Mouse (Mus musculus): ENCODE results near the gene Gphn. TPM values are rescaled to one million over a fixed set of nuclear protein-coding genes. Genes with fewer than 3 reads are reported as not detected.

Gene Gphn
- polyA plus RNA-seq, 1 experiment: 27.0 TPM

- Histone ChIP-seq H3K4me1 (ENCODE audit: control insufficient read depth, insufficient read depth, insufficient read length, low read length) (no peaks in the 10 kb centered on the region), H3K27ac (replicated peaks; ENCODE audit: low read depth, low read length) (no peak overlapping the region), H3K4me3 (ENCODE audit: insufficient read depth, low read depth, low read length) (no peak overlapping the region)
These were observed 405.6 kb downstream of the Gphn start for GRCm38 (mm10) chr12:78631816-78632215.

- Histone ChIP-seq H3K4me1 (ENCODE audit: control insufficient read depth, insufficient read depth, insufficient read length, low read length) (no peaks in the 10 kb centered on the region), H3K27ac (replicated peaks; ENCODE audit: low read depth, low read length) (no peak overlapping the region), H3K4me3 (ENCODE audit: insufficient read depth, low read depth, low read length) (no peak overlapping the region)
These were observed 413.3 kb downstream of the Gphn start for GRCm38 (mm10) chr12:78639466-78639865.

GRCm38 (mm10) chr12:78640086-78640485 lies 413.9 kb downstream of the Gphn start:
- Histone ChIP-seq H3K4me1 (ENCODE audit: control insufficient read depth, insufficient read depth, insufficient read length, low read length) (no peaks in the 10 kb centered on the region), H3K27ac (replicated peaks; ENCODE audit: low read depth, low read length) (no peak overlapping the region), H3K4me3 (ENCODE audit: insufficient read depth, low read depth, low read length) (no peak overlapping the region)

GRCm38 (mm10) chr12:78641220-78641619 lies 415.0 kb downstream of the Gphn start:
- H3K4me1 ChIP-seq (ENCODE audit: control insufficient read depth, insufficient read depth, insufficient read length, low read length): no peaks in the 10 kb centered on the region
- no peak overlapping the region for H3K4me3 ChIP-seq (ENCODE audit: insufficient read depth, low read depth, low read length)
- H3K27ac ChIP-seq (replicated peaks; ENCODE audit: low read depth, low read length): no peak overlapping the region

- Histone ChIP-seq H3K4me1 (ENCODE audit: control insufficient read depth, insufficient read depth, insufficient read length, low read length) (no peaks in the 10 kb centered on the region), H3K27ac (replicated peaks; ENCODE audit: low read depth, low read length) (no peak overlapping the region), H3K4me3 (ENCODE audit: insufficient read depth, low read depth, low read length) (no peak overlapping the region)
These were observed 417.5 kb downstream of the Gphn start for GRCm38 (mm10) chr12:78643691-78644090.

GRCm38 (mm10) chr12:78645282-78645681 lies 419.1 kb downstream of the Gphn start:
- H3K4me3 ChIP-seq (ENCODE audit: insufficient read depth, low read depth, low read length): no peak overlapping the region
- H3K4me1 ChIP-seq (ENCODE audit: control insufficient read depth, insufficient read depth, insufficient read length, low read length): no peaks in the 10 kb centered on the region
- no peak overlapping the region for H3K27ac ChIP-seq (replicated peaks; ENCODE audit: low read depth, low read length)

- H3K27ac ChIP-seq (replicated peaks; ENCODE audit: low read depth, low read length): no peak overlapping the region
- H3K4me1 ChIP-seq (ENCODE audit: control insufficient read depth, insufficient read depth, insufficient read length, low read length): no peaks in the 10 kb centered on the region
- no peak overlapping the region for H3K4me3 ChIP-seq (ENCODE audit: insufficient read depth, low read depth, low read length)
These were observed 433.6 kb downstream of the Gphn start for GRCm38 (mm10) chr12:78659718-78660304.

- Histone ChIP-seq H3K4me3 (ENCODE audit: insufficient read depth, low read depth, low read length) (no peak overlapping the region), H3K4me1 (ENCODE audit: control insufficient read depth, insufficient read depth, insufficient read length, low read length) (no peaks in the 10 kb centered on the region), H3K27ac (replicated peaks; ENCODE audit: low read depth, low read length) (no peak overlapping the region)
These were observed 452.1 kb downstream of the Gphn start for GRCm38 (mm10) chr12:78678101-78678806.

- H3K4me1 ChIP-seq (ENCODE audit: control insufficient read depth, insufficient read depth, insufficient read length, low read length): no peaks in the 10 kb centered on the region
- no peak overlapping the region for H3K4me3 ChIP-seq (ENCODE audit: insufficient read depth, low read depth, low read length)
- no peak overlapping the region for H3K27ac ChIP-seq (replicated peaks; ENCODE audit: low read depth, low read length)
These were observed 452.6 kb downstream of the Gphn start for GRCm38 (mm10) chr12:78678807-78679189.

- Histone ChIP-seq H3K4me3 (ENCODE audit: insufficient read depth, low read depth, low read length) (no peak overlapping the region), H3K4me1 (ENCODE audit: control insufficient read depth, insufficient read depth, insufficient read length, low read length) (no peaks in the 10 kb centered on the region), H3K27ac (replicated peaks; ENCODE audit: low read depth, low read length) (no peak overlapping the region)
These were observed 454.9 kb downstream of the Gphn start for GRCm38 (mm10) chr12:78681048-78681447.

- Histone ChIP-seq H3K4me3 (ENCODE audit: insufficient read depth, low read depth, low read length) (no peak overlapping the region), H3K4me1 (ENCODE audit: control insufficient read depth, insufficient read depth, insufficient read length, low read length) (no peaks in the 10 kb centered on the region)
These were observed 456.1 kb downstream of the Gphn start for GRCm38 (mm10) chr12:78682279-78682678.

GRCm38 (mm10) chr12:78685669-78686215 lies 459.6 kb downstream of the Gphn start:
- Histone ChIP-seq H3K4me1 (ENCODE audit: control insufficient read depth, insufficient read depth, insufficient read length, low read length) (no peaks in the 10 kb centered on the region), H3K27ac (replicated peaks; ENCODE audit: low read depth, low read length) (no peak overlapping the region), H3K4me3 (ENCODE audit: insufficient read depth, low read depth, low read length) (no peak overlapping the region)

More at GRCm38 (mm10) chr12:78682279-78682678, 456.1 kb downstream of the Gphn start:
- no peak overlapping the region for H3K27ac ChIP-seq (replicated peaks; ENCODE audit: low read depth, low read length)

GRCm38 (mm10) chr12:78688876-78689275 lies 462.7 kb downstream of the Gphn start:
- no peak overlapping the region for H3K4me3 ChIP-seq (ENCODE audit: insufficient read depth, low read depth, low read length)
- no peaks in the 10 kb centered on the region for H3K4me1 ChIP-seq (ENCODE audit: control insufficient read depth, insufficient read depth, insufficient read length, low read length)
- no peak overlapping the region for H3K27ac ChIP-seq (replicated peaks; ENCODE audit: low read depth, low read length)

- no peaks in the 10 kb centered on the region for H3K4me1 ChIP-seq (ENCODE audit: control insufficient read depth, insufficient read depth, insufficient read length, low read length)
- H3K27ac ChIP-seq (replicated peaks; ENCODE audit: low read depth, low read length): no peak within 1 kb of the TSS
- no peak within 1 kb of the TSS for H3K4me3 ChIP-seq (ENCODE audit: insufficient read depth, low read depth, low read length)
These were observed 465.1 kb downstream of the Gphn start, which contains the start of gene Fam71d for GRCm38 (mm10) chr12:78691325-78691724. TSS of gene Fam71d (plus strand) at chr12:78691535.

- H3K4me3 ChIP-seq (ENCODE audit: insufficient read depth, low read depth, low read length): no peak overlapping the region
- no peak overlapping the region for H3K27ac ChIP-seq (replicated peaks; ENCODE audit: low read depth, low read length)
- H3K4me1 ChIP-seq (ENCODE audit: control insufficient read depth, insufficient read depth, insufficient read length, low read length): no peaks in the 10 kb centered on the region
These were observed 467.1 kb downstream of the Gphn start for GRCm38 (mm10) chr12:78693281-78693680.

GRCm38 (mm10) chr12:78717783-78718182 lies 491.6 kb downstream of the Gphn start:
- Histone ChIP-seq H3K4me1 (ENCODE audit: control insufficient read depth, insufficient read depth, insufficient read length, low read length) (no peaks in the 10 kb centered on the region), H3K27ac (replicated peaks; ENCODE audit: low read depth, low read length) (no peak overlapping the region)

More at GRCm38 (mm10) chr12:78717783-78718182, 491.6 kb downstream of the Gphn start:
- no peak overlapping the region for H3K4me3 ChIP-seq (ENCODE audit: insufficient read depth, low read depth, low read length)
